Mouse (Mus musculus) G1E (cell line): Measurements from ENCODE around the gene Sptan1.

Experiments used
- CTCF ChIP-seq: IDR thresholded peaks from 2 replicates; pipeline ENCODE4 v1.5.1; 2012; ENCODE audit warnings: low read depth, low read length, inconsistent platforms, mixed read lengths
- GATA1 ChIP-seq: IDR thresholded peaks from 2 replicates; pipeline ENCODE4 v1.6.1; 2012; ENCODE audit warnings: borderline replicate concordance, low read length, inconsistent platforms, mixed read lengths
- POLR2AphosphoS5 ChIP-seq: IDR thresholded peaks from 2 replicates; pipeline ENCODE4 v1.6.1; 2012; ENCODE audit warnings: low read depth, low read length, inconsistent platforms; ENCODE audit not compliant: insufficient replicate concordance
- TAL1 ChIP-seq: conservative IDR thresholded peaks from 2 replicates; pipeline ENCODE4 v1.6.1; 2012; ENCODE audit warnings: low read depth, low read length, inconsistent platforms, mixed read lengths

- no peak for TF ChIP-seq TAL1
- no peak for TF ChIP-seq CTCF
- no peak for TF ChIP-seq GATA1
- no peak for TF ChIP-seq POLR2AphosphoS5
Measured at GRCm38 (mm10) chr2:29980661-29981060, 15.3 kb downstream of the Sptan1 start.
